5 mouse cellular contexts compared by ENCODE assay signal in genomic region chr13:12693593-12694118, GRCm38 (mm10).
A peak's percentile ranks its signal among the peaks of the same experiment; 100 is the strongest.
DNase-seq lines count a peak whose midpoint lies in the region; ATAC-seq lines count a peak whose summit lies in the region.
"Not testable (repeated sequence)": the region's sequence is repeated elsewhere in the genome, so short reads cannot be mapped to it uniquely, and the experiment has no call there.

No protein-coding gene starts in this region.

- H3K9ac ChIP-seq in embryonic facial prominence, embryonic 14.5 days (ENCODE audit: low read depth, low read length); heart, embryonic 14.5 days (ENCODE audit: low read length); intestine, embryonic 16.5 days (ENCODE audit: low read depth, low read length); stomach, embryonic 14.5 days (replicated peaks; ENCODE audit: low read depth, low read length); stomach, embryonic 16.5 days (ENCODE audit: low read length): not testable (repeated sequence)

- H3K4me1 ChIP-seq in embryonic facial prominence, embryonic 14.5 days (ENCODE audit: control insufficient read depth, insufficient read depth, low read length); heart, embryonic 14.5 days (ENCODE audit: control insufficient read depth in 2 of 2, insufficient read depth in 2 of 2, low read length in 2 of 2); intestine, embryonic 16.5 days (ENCODE audit: control insufficient read depth, insufficient read depth, low read length); stomach, embryonic 14.5 days (ENCODE audit: control insufficient read depth, insufficient read depth, low read length); stomach, embryonic 16.5 days (ENCODE audit: control insufficient read depth, insufficient read depth, low read length): not testable (repeated sequence)

- ATAC-seq in embryonic facial prominence, embryonic 14.5 days (ENCODE audit: low read depth): peak; percentile 58; the same call in 1 of the 2 replicates
- ATAC-seq in heart, embryonic 14.5 days (ENCODE audit: insufficient number of reproducible peaks, insufficient read depth, low FRiP score, low read depth): peak; percentile 33; the same call in 1 of the 2 replicates
- peak; percentile 40; the same call in 1 of the 2 replicates for ATAC-seq in intestine, embryonic 16.5 days
- ATAC-seq in stomach, embryonic 14.5 days (ENCODE audit: insufficient number of reproducible peaks, insufficient read depth, low FRiP score, low read depth): 0 out of 2 replicates have a peak, but pooled peaks have one; percentile 31
- ATAC-seq in stomach, embryonic 16.5 days (ENCODE audit: insufficient read depth, low FRiP score): peak; percentile 59; the same call in 1 of the 2 replicates

- not testable (repeated sequence) for DNase-seq in embryonic facial prominence, embryonic 14.5 days (ENCODE audit: low spot score)

- H3K4me2 ChIP-seq in embryonic facial prominence, embryonic 14.5 days (ENCODE audit: low read depth, low read length); heart, embryonic 14.5 days (ENCODE audit: low read length); intestine, embryonic 16.5 days (ENCODE audit: low read depth, low read length); stomach, embryonic 14.5 days (replicated peaks; ENCODE audit: low read depth, low read length); stomach, embryonic 16.5 days (ENCODE audit: low read depth, low read length): not testable (repeated sequence)

- H3K36me3 ChIP-seq in embryonic facial prominence, embryonic 14.5 days (ENCODE audit: control insufficient read depth, insufficient read depth, low read length); heart, embryonic 14.5 days (ENCODE audit: control insufficient read depth, insufficient read depth, low read length); intestine, embryonic 16.5 days (ENCODE audit: control insufficient read depth, insufficient read depth, low read length); stomach, embryonic 14.5 days (ENCODE audit: control insufficient read depth, insufficient read depth, low read length); stomach, embryonic 16.5 days (ENCODE audit: control insufficient read depth, insufficient read depth, low read length): not testable (repeated sequence)

- H3K4me3 ChIP-seq in embryonic facial prominence, embryonic 14.5 days (ENCODE audit: low read depth, low read length); heart, embryonic 14.5 days (ENCODE audit: control insufficient read depth in 1 of 2, insufficient read depth in 1 of 2, low read depth in 1 of 2, low read length in 2 of 2); intestine, embryonic 16.5 days (ENCODE audit: low read length); stomach, embryonic 14.5 days (ENCODE audit: low read depth, low read length); stomach, embryonic 16.5 days (replicated peaks; ENCODE audit: low read length): not testable (repeated sequence)

- H3K9me3 ChIP-seq in embryonic facial prominence, embryonic 14.5 days (ENCODE audit: control insufficient read depth, low read length); heart, embryonic 14.5 days (ENCODE audit: control insufficient read depth, low read length); intestine, embryonic 16.5 days (ENCODE audit: control insufficient read depth, low read length); stomach, embryonic 14.5 days (ENCODE audit: control insufficient read depth, low read depth, low read length); stomach, embryonic 16.5 days (replicated peaks; ENCODE audit: control insufficient read depth, low read length): not testable (repeated sequence)

- H3K27me3 ChIP-seq in embryonic facial prominence, embryonic 14.5 days (replicated peaks; ENCODE audit: control insufficient read depth, insufficient read depth, low read length); heart, embryonic 14.5 days (ENCODE audit: control insufficient read depth, insufficient read depth, low read length); intestine, embryonic 16.5 days (replicated peaks; ENCODE audit: control insufficient read depth, insufficient read depth, low read length); stomach, embryonic 14.5 days (ENCODE audit: control insufficient read depth, insufficient read depth, low read length); stomach, embryonic 16.5 days (ENCODE audit: control insufficient read depth, insufficient read depth, low read length): not testable (repeated sequence)

- not testable (repeated sequence) for H3K27ac ChIP-seq in embryonic facial prominence, embryonic 14.5 days (replicated peaks; ENCODE audit: low read depth, low read length); heart, embryonic 14.5 days (replicated peaks in 1 of 2; ENCODE audit: control insufficient read depth in 1 of 2, insufficient read depth in 1 of 2, low read depth in 2 of 2, low read length in 2 of 2); intestine, embryonic 16.5 days (ENCODE audit: low read length); stomach, embryonic 14.5 days (ENCODE audit: low read length); stomach, embryonic 16.5 days (ENCODE audit: low read length)

- 48% methylated on average over 3 of the region's 7 CpGs for WGBS in embryonic facial prominence, embryonic 14.5 days
- 43% methylated on average over 4 of the region's 7 CpGs for WGBS in heart, embryonic 14.5 days
- WGBS in intestine, embryonic 16.5 days: 44% methylated on average over 4 of the region's 7 CpGs
- 43% methylated on average over 4 of the region's 7 CpGs for WGBS in stomach, embryonic 14.5 days
- 53% methylated on average over 4 of the region's 7 CpGs for WGBS in stomach, embryonic 16.5 days
